Mouse (Mus musculus) WW6 (cell line): ENCODE results near the gene Zfp473.
"Not testable (repeated sequence)": the region's sequence is repeated elsewhere in the genome, so short reads cannot be mapped to it uniquely, and the experiment has no call there.

Source experiments
- DNase-seq: peaks from one replicate; pipeline ENCODE4 v3.0.0-alpha.2; 2013; ENCODE audit warnings: low read depth, low spot score

The Zfp473 gene

DNA sequence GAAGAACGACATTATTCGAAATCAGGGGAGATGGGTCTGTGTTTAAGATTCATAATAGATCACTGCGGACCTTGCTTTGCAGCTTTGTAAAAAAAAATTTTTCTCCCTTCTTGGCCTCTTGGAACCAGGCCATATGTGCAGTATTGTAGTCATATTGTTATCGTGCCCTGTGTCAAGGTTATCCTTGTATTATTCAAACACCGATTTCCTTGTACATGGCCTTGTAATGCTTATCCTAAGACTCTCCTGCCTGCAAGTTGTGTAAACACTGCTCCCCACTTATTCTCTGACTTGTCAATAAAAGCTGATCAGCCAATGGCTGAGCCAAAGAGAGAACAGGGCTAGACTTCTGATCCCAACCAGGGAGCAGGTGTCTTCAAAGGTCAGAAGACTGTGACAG lies 28.8 kb downstream of the Zfp473 start:
- no peak for DNase-seq

DNA sequence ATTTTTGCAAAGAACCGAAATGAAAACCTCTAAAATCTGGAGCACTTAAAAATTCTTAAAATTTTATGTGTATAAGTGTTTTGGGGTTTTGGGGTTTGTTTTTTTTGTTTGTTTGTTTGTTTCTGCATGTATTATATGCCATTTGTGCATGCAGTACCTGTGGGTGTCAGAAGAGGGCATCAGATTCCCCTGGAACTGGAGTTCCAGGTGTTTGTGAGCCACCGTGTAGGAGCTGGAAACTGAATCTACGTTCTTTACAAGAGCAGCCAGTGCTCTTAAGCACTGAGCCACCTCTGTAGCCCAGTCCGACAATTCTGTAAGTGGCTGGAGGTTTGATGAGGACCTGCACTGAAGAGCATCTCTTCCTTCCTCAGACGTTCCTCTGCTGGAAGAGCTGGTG lies 41.0 kb downstream of the Zfp473 start:
- DNase-seq, result no peak

DNA sequence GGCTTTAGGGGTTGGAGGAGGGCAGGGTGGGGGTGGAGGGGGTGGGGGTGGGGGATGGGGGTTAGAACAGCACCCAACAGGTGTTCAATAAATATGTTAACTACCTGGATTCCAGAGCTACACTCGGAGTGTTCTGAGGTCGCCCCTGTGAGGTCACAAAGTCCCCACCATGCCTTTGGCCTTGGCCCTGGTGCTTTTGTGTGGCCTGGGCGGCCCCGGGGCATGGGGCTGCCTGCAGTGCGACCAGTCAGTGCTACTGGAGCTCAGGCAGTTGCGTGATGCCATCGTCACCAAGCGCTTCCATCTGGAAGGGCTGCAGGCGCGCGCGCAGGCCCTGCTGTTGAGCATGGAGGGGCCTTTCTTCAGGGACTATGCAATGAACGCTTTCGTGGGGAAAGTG lies 42.3 kb downstream of the Zfp473 start, which contains the start of gene Izumo2:
TSS of gene Izumo2 (plus strand) at position 169 of the 400 bp plus-strand sequence.
- DNase-seq, result peak; percentile 50

DNA sequence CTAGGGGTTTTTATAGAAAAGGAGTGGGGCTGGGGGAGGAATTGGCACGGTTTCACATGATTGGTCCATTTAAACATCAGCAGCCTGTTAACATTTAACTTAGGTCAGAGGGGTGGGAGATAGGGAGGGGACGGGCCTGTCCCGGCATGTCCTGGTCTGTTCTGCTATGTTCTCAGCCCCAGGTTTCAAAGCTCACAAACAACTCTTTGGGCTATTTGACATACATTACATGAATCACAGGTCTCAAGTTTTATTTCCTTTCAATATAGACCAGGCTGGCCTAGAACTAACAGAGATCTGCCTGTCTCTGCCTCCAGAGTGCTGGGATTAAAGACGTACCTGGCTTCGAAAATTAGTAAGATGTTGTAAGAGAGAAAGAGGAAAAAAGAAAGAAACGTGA lies 42.8 kb downstream of the Zfp473 start:
- DNase-seq, result not testable (repeated sequence)

DNA sequence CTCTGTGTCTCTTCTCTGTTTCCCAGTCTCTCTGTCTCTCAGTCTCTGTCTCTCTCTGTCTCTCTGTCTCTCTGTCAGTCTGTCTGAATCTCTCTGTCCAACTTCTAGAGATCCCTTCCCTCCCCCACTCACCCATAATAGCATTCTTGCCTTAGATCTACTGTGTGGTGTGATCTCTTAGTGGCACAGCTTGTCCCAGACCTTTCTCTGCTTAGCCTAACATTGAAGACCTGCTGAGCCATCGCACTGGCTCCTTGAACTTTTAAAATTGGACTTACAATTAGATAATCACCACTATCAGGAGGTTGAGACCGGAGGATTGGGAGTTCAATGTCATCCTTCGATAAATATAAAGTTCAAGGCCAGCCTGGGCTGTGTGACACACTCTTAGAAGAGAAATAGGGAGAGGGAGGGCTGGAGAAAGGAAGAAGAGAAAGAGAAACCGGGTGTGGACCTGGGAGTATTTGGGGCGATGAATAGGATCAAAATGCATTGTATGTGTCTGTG lies 43.6 kb downstream of the Zfp473 start:
- no peak for DNase-seq

DNA sequence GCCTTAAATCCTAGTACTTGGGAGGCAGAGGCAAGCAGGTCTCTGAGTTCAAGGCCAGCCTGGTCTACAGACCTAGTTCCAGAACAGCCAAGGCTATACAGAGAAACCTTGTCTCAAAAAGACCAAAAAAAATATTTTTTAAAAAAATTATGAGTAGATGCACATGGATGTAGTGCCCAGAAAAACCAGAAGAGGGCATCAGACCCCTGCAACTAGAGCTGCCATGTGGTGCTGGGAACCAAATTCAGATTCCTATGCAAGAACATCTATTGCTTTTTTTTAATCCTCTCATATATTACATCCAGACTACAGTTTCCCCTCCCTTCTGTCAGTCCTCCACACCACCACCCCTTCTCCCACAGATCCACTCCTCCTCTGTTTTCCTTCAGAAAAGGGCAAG lies 44.5 kb downstream of the Zfp473 start:
- DNase-seq, result no peak

DNA sequence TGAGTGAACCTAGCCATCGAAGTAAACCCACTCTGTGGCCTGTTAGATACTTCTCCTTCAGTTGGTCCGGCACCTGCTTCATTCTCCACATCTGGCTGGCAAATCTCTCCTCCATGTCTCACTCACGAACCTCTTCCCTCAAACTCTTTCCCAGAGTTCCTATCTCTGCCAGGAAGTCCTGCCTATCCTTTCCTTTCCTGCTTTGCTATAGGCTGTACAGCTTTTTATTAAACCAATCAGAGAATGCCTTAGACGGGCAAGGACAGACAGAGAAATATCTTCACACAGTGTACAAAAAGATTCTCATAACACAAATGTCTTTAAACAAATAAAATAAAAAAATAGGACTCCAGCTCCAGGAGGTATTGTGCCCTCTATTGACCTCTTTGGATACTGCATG lies 45.8 kb downstream of the Zfp473 start:
- no peak for DNase-seq

DNA sequence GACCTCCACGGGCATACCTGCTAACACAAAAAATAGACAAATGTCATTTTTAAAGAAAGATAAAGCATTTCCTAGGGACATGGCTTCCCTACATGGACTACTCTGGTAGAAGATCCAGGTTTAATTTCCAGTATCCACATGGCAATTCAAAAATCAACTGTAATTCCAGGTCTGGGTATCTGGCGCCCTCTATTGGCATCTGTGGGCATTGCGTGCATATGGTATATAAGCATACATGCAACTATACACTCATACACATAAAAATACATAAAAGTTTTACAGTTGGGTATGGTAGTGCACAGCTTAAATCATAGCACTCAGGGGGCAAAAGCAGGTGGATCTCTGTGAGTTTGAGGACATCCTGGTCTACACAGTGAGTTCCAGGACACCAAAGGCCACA lies 46.5 kb downstream of the Zfp473 start:
- no peak for DNase-seq

DNA sequence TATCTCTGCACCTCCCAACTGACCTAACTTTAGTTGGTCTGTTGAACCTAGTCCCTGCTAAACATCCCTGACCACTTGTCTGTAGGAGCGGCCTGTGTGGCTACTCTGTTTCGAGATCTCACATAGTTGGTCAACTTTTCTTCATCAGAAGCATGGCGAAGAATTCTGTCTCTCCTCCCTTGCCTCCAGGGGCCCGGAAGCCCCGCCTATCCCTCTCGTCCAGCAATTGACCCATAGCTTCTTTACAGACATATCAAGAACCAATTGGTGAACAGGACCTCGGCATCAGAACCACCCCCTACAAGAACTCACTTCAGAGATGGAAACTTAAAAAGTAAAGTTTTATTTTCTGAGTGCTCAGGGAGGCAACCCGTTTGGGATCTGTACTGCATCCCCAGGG lies 47.9 kb downstream of the Zfp473 start:
- no peak for DNase-seq

DNA sequence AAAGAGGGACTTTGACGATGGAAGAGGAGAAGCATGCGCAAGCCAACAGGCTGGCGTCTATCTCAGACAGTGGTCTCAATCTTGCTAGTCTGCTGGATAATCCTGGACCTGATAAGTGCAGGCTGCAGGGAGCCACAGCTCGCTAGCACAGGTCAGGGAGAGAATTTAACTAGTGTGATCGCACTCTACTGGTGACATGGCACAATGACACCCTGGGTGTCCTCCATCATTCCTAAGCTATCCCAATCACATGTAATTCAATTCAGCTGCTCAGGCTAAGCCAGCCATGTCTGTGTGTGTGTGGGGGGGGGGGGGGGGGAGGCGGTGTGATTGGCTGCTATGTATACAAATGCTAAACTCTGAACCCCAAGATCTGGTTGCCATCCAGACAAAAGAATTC lies 48.9 kb downstream of the Zfp473 start:
- no peak for DNase-seq

DNA sequence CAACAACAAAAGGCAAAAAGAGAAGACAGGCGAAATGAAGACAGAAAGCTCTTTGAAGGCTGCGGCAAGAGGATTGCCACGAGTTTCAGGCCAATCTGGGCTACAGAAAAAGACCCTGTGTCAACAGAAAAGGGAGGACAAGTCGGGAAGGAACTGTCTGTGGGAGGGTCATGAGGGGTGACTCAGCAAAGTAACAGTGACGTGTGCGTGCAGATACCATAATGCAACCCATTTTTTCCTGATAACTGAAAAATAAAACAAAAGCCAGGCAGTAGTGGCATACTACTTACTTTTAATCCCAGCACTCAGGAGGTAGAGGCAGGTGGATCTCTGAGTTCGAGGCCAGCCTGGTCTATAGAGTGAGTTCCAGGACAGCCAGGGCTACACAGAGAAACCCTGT lies 52.9 kb downstream of the Zfp473 start:
- DNase-seq, result no peak

DNA sequence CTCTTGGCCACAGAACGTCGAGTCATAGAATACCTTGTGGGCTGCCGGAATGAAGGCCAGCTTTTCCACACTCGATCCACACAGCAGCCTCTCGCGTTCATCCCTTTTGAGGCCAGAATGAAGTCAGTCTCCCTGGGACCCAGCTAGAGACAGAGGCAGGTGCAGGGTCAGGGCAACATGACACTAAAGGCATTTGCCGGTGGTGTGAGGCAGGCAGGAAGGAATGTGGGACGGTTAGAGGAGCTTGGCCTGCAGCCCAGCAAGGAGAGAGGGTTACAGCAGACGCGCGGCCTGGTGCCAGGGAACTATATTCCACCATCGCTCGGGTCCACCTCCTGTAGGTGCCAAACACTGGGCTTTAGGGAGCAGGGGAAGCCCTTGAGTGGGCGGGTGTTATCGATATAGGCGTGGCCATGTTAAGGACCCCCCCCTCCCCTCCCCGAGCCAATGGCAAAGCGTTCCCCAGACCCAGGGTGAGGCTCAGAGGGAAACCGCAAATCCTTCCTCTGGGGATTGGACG lies 53.6 kb downstream of the Zfp473 start:
- no peak for DNase-seq

DNA sequence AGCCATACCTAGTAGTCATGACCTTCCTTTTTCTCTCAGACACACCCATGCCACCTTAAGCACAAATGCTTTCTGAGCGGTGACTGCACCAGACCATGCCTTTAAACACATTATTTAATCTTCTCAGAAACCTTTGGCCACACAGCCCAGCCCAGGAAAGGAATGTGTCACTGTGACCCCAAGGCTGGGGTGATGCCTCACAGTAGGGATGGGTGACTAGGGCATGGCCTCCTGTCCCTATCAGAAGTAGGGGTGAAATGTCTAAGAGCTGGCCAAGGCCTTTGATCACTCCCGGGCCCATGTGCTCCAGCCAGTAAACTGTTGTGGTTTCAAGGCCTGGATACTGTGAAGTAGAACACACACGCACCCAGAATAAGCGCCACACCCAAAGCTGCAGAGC lies 55.6 kb downstream of the Zfp473 start:
- DNase-seq, result no peak

DNA sequence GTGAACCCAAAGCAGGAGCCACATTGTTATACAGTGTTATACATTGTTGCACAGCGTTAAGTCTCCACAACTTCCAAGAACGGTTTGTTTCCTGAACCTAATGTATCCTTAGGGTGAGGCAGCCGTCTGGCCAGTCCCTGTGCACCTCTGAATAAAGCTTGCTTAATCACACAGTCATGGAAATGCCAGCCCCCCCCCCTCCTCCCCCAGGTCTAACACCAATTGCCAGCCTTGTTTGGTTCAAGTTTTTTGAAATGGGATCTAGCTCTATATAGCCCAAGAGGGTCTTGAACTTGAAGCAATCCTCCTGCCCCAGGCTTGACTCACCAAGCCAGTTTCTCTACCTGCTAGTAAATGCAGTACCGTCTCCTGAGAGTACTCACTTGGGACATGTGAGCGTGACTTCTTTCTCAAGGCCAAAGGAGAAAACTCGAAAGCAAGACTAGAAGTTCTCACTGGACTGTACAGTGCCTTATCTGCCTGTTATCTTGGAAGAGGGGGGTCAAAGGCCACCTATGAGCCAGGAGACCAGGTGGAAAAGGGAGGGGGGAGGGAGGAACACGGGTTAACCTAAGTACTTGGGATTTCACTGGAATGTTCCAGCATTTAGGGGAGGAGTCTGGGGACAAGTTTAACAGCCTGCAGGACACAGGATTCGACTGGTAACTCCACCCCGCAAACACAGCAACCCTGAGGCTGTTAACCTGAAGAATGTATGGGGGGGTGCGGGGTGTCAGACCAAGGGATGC lies 57.2 kb downstream of the Zfp473 start:
- DNase-seq, result no peak

DNA sequence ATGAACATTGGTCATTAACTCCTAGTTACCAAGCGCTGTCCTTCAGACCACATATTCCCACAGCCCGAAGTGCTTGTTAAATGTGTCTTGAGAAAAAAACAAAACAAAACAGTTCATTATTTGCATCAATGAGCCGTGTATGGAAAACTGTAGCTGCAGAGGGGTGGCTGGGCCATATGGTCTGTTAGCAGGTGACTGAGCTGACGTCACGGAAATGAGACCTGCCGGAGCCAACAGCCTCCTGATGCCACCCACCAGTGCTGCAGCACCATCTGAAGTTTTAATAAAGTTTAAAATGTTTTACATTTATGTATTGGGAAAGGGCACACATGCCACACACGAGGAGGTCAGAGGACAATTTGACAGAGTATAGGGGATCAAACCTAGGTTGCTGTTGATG lies 61.5 kb downstream of the Zfp473 start:
- no peak for DNase-seq

DNA sequence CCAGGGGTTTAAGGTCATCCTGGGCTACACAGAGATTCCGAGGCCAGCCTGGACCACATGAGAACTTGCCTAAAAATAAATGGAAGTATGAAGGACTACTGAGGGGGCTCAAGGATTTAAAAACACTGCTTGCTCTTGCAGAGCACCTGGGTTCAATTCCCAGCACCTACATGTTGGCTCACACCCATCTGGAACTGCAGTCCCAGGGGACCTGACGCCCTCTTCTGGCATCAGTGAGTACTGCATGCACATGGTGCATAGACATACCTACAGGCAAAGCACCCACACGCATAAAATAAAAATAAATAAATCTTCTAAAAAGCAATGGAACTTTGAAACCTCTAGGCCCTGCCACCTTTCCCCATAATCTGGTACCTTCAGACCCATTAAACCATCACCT lies 62.0 kb downstream of the Zfp473 start:
- DNase-seq, result no peak

DNA sequence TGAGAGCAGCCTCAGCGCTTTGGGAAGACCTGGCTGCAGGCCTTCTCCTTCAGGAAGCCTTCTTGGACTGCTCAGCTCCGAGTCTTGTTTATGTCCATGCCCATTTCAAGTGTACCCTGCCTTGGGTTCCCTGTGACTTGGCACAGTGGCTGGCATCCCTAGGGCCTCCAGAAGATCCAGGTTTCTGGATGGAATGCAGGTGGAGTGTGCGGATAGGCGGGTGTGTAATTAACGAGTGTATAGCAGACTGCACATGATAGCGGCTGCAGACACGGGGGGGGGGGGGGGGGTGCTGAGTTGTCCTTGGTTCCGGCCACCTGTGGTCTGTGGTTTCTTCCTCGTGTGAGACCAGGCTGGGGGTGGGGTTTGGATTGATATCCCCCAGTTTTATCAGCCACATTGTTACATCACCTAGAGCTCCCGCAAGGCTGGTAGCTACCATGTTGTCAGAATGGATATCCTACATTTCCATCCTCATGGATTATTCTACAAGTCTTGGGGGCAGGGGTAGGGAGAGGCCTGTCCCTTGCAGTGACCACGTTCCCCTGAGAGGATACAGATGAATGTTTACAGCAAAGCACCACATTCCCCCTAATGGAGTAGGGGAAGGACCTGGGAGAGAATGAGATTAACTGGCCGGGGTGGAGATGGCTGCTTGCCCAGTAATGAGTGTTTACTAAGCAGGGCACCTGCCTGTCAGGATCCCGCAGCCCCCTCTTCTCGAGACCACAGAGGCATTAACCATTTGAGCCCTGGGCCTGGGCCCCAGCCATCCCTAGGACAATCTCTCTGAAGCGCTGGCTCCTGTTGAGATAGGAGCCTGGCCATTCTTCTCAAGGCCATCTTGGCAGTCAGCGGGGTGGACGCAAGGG lies 65.1 kb downstream of the Zfp473 start:
- no peak for DNase-seq

DNA sequence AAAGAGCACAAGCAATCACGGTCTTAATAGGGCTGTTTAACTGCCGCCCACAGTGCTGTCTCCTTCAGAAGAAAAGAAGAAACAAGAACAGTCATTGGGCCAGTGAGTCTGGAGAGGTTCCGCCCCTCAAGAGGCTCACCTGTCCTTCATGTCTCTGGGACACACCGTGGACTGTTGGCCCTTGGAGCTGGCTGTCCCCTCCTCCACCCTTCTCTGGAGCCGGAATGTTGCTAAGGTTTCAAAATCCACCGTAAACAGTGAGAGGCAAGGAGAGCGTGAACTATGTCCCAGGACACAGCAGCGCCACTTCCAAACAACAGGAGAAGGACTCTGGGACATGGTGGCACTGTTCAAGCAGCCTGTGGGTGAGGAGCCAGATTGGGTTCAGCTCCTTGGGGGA lies 67.2 kb downstream of the Zfp473 start:
- DNase-seq, result no peak
